Mouse (Mus musculus) ovary, postnatal 10 days (tissue): ENCODE measurements at regions not wholly inside any gene's neighbourhood (a gene's known extent, or its start where the extent isn't known, plus 50 kb on each side); places are given as distances from the start of the nearest gene placed in this dataset.

Experiments
- DNase-seq: peaks from one replicate; pipeline ENCODE4 v3.0.0; 2022; ENCODE audit warnings: low spot score

DNA sequence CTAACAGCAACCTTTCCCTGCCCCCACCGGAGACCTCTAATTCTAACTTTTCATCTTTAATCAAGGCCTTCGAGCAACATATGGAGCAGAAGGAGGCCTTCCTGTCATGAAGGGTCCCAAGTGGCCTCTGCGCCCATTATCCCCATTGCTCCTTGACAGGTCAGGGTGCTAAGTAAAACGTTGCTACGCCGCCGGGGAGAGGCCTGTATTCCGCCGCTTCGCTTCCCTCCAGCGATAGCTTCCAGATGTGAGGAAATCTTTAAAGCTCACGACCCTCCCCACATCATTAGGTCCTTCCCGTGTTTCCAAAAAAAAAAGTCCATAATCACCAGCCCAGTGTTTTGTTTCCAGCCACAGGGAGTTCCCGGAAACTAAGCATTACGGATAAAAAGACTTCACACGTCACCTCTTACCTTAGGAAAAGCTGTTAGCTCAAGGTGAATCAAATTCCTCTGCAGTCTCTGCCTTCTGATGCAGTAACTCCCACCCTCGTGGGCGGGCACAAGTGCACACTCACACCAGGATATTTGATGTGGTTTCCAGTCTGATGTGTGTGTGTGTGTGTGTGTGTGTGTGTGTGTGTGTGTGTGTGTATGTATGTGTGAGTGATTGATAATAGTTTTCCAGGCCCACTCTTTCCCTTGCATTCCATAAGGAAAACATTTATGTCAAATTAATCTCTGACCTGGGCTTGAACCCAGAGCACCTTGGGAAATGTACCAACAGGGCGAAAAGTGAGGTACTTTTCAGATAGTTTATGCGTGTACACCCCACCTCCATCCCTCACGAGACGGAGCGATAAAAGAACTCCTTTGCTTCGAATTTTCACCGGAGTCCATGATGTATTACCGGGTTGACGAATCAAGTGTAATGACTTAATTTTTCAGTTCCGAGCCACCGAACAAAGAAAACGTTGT is 107.5 kb downstream of the Gm45692 start:
- DNase-seq, result no peak

DNA sequence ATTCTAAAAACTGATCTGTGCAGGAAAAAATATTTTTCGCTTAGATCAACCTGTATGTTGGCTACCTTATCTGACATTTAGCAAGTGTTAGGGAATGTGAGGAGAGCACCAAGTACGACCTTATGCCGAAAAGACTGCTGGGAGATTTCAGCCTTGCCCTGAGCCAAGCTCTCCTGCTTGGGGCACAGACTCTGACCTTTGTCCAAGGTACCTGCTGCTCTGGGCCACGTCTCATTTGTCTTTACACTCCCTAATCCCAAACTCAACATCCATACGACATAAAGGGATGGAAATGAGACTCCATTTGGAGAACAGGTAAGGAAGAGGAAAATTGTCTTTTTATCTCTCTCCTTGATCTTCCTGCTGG is 108.2 kb downstream of the Gm45692 start:
- no peak for DNase-seq

DNA sequence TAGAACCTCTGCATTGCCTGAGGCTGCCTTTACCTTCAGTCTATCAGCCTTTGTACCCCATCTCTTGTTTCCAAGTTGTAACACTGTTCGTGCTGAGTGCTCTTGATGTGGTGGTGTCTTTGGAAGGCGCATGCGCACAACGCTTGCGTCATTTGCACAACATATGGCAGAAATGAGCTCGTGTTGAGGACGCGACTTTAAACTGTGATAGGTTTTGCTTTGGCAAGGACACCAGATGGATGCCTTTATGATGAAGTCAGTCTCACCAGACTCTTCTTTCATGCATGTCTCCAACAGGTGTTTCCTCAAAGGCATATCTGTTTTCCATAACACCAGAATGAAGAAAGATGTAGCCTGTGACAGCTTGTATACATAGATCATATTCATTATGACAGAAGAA is 110.2 kb downstream of the Gm45692 start:
- DNase-seq, result no peak

DNA sequence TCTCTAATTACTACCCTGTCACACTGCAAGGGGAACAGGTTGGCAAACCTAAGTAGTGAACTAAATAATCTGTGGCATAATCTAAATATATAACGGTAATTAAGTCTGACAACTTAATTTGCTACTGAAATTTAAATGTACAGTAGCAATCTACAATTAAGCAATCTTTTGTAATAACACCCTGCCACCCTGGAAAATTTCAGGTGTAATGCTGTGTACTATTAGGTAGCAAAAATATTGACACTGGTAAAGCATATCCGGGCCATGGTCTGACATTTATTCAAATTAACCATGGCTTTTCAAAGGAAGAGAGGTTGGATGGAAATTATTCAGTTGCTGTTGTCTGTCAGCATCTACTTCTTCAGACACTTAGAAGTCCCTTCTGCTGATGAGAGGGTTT is 119.7 kb downstream of the Gm45692 start:
- no peak for DNase-seq

DNA sequence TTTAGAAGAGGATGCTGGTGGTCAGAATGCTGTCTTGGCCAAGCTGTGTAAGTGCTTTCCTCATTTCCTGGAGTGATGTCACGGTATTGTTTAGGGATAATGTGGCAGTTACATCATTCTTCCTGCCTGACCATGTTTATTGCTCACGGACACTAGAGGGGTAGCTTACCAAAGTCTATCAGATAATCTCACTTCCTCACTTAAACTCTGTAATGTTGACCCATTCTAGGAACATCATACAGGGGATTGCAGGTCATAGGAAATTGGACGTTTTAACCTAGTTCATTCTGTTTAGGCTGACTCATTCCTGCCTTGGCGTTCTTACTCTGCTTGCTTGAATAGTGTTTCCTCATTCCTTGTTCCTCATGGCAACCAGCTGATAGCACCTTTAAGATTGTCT is 120.3 kb downstream of the Gm45692 start:
- DNase-seq, result no peak

DNA sequence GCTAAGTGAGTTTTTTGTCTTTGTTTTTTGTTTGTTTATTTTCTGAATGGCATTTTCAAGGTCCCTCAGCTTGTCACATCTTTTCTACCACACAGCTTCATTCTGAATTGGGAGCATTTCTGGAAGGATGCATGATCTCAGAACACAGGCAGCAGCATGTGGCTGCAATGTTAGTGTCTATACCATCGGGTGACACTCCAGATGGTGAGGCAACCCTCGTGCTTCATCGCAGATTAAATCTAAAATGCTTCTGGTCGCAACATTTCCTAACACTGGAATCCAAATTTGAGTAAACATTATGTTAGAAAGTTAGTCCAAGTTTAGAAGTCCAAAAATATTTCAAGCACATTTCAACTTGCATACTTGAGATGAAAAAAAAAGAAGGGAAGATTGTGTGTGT is 124.4 kb downstream of the Gm45692 start:
- DNase-seq, result no peak

DNA sequence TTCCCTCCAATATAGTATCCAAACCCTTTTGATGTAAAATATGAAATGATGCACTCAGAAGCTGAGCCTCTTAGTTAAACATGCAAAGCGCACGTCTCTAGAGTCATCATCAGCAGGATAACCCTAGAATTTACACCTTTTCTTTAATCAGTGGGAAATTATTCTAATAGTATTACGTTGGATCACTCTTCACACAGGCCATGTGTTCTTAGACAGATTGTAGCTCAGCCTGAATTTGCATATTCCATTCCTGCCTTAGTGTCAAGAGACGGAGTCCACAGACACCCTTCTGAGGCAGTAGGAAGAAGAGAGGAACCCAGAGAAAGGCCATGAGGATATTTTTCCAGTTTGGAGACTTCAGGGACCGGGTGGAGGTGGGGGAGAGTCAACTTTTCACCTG is 125.0 kb downstream of the Gm45692 start:
- no peak for DNase-seq

DNA sequence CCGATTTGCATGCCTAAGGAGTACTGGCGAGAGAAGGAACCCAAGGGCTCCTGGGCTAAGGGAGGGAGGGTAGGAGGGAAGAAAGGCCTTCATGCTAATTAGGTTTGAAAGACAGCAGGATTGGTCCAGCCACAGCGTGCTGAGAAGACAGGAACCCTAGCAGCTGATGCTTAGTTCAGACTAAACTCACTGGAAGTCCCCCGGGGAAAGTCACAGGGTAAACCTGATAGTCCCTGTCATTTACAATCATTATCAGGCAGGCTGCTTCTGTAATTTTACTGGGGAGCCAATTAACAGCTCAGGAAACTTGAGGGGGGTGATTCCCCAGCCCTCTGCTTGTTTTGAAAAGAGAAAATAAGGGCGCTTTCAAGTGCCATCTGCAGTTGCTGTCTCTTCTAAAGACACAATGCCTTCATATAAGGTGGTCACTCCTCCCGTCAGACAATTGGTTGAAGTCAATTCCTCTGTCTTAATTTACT is 135.9 kb downstream of the Gm45692 start:
- DNase-seq, result no peak

DNA sequence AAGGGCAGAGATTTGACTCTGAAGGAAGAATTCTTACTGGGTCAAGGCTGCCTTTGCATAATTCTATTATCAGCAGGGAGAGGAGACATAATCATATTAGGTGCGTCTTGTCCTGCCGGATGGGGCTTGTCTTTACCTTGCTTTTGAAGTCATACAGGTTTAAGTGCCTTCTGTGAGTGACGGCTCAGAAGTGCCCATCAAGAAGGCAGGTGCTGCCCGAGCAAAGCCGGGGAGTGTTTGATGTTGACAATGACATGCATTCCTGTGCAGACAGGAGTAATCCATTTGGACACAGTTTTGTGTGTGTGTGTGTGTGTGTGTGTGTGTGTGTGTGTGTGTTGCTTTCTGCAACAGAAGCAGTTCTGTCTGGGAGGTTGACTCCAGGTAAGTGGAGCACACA is 141.0 kb downstream of the Gm45692 start:
- DNase-seq, result no peak

DNA sequence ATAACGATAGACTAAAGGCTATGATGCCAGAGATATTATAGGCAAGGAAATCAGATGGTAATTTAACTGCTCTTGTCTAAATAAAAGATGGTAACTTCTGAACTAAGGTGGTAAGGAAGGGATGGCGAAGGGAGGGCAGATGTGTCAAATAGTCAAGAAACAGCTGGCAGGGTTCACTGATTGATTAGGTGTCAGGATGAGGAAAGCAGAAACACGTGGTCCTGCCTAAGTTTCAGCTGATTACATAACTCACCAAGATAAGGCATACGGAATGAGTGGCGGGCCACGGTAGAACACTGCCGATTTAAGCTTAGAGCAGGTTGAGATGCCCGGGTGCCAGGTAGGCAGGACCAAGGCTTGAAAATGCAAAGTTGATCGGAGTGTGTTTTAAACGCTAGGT is 143.2 kb downstream of the Gm45692 start:
- DNase-seq, result no peak

DNA sequence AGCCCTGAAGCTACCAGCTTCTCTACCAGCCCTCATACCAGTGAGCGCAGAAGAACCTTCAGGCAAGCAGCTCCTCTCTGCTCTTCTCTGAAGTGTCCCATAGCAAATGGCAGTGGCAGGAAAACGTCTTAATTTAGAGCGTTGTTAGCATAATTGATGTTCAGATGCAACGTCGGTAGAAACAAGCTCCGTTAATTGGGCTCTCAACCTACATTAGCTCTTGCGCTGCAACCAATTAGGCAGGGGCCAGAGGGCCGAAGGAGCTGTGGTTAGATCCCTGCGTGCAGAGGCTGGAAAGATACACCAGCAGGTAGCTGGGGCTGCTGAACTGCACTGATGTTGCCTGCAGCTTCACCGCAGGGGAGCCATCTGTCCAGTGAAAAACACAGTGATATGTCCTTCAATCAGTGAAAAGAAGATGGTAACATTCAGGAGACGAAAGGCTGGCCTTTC is 145.6 kb downstream of the Gm45692 start:
- no peak for DNase-seq

DNA sequence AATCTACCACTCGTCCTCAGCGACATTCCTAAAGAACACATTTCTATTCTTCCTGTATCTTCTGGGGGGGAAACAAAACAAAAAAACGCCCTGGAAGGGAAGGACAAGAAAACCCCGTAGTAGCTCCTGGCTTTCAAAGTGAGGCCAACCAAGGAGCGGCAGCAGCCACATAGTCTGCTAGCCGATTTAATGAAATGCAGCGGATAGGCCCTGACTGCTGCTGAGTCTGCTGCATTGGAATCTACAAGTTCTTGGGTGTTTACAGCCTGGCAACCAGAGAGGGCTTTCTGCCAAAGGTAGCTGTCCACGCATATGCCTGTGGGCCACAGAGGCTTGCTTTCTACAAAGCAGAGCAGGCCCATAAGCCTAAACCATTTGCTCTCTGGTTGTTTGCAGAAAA is 146.0 kb downstream of the Gm45692 start:
- DNase-seq, result no peak

DNA sequence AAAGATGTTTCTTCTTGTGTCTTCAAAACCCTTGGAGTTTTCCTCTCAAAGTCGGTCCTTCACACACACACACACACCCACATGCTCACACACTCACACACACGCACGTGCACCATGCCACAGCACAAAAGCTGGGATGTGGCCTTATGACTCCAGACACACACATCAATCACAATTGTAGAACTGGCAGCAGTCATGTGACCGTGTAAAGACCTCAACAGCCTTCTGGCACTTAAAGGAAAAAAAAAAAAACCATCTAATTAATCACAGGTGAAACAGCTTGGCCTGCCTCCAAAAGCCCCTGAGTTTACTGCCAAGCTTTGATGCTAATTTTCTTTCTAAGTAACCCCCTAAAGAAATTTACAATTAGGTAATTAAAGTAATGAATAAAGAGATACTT is 147.1 kb downstream of the Gm45692 start:
- DNase-seq, result no peak

DNA sequence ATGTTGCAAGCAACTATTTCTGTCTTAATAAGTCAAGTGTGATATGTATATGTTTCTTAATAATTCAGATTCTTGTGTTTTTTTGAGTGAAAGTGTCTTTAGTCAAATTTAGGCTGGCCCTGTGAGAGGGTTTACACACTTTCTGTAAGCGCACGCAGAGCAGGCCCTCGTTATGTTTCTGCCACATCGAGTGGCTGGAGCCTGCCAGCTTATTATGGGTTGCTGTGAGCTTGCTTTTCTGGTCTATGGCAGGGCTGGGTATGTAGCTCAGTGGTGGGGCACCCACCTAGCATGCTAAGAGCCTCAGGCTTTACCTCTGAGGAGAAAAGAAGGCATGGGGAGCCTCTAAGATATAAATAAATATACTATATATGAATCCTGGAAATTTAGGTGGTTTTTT is 148.2 kb downstream of the Gm45692 start:
- DNase-seq, result no peak

DNA sequence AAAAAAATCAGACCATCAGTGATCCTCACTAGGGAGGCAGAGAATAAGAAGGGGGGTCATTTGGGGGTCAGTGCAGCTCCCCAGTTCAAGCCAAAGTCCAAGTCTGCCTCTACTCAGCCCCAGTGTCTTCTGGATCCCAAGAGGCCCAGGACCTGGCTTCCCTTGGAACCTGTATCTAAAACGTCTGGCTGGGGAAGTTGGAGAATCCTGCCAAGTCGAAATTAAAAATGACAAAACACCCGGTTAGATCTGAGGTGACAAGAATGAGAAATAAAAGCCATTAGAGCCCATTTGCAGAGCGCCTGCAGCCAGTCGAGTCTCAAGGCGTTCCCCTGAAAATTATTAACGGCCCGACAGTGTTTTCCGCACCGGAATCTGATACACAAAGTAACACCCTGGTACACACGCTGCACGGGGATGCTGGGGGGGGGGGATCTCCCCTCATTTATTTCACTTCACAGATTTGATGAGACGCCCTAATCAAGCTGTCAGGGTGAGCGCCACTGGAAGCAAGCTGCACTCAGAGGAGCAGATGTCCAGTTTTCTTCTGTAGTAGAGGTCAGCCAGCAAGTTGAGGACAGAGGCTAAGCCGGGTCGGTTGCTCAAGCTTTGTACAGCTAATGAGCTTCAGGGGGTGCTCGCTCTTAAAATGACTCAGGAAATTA is 149.5 kb downstream of the Gm45692 start:
- DNase-seq, result no peak

DNA sequence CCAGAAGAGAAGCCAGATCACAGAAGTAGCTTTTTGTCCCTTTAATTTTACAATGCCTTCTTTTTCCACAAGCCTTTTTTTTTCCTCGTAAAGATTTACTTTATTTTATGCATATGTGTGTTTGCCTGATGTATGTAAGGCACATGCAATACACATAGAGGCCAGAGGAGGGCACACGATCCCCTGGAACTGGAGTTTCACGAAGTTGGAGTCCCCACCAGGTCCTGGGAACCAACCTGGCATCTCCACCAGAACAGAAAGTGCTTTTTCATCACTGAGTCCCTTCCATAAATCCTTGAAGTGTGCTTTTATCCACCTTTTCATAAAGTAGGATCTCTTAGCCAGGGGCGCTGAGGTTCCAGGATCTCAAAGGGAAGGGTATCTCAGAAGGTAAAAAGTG is 152.8 kb downstream of the Gm45692 start:
- no peak for DNase-seq

DNA sequence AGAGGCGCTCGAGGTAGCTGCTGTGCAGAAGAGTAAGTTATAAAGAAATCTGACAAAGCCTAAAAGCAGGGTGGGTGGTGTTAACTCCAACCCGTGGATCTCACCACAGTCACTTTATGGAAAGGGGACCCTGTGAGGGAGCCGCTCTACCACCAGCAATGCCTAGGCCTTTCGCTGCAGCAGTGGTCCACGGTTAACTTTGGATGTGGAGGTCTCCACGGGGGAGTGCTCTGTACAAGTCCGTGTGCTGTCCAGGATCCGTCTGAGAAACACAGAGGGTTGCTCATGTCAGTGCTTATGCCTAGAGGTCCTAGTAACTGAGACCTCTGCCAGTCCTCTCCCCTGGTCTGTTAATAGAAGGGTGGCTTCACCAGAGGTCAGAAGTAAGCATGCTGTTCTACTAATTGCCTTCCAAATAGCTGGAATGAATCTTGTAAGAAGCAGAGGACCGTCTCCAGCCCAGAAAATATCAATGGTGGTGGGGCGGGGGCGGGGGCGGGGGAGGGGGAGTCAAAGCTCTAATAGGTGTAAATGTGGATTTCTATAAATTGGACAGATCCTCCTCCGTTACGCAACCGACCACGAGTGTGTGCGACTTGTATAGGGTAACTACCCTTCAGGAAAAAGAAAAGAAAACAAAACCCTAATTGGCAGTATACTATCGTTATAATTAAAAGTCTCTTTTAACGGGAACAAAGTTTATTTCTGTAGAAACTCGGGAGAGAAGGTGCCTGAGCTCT is 153.5 kb downstream of the Gm45692 start:
- DNase-seq, result no peak

DNA sequence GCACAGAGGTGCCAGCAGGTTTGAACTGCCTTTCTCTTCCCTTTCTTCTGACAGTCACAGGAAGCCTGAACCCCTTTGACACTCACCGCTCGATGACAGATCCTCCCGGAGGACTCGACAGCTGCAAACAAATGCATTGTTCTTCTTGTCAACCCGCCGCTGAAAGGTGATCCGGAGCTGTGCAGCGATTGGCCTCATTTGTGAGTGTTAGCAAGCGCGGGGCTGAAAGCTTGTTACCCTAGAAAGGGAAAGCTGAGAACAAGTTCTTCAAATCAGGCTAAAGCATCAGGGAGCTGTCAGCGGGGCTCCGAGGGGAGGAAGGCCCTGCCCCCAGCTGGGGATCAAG is 154.1 kb downstream of the Gm45692 start:
- DNase-seq, result no peak

DNA sequence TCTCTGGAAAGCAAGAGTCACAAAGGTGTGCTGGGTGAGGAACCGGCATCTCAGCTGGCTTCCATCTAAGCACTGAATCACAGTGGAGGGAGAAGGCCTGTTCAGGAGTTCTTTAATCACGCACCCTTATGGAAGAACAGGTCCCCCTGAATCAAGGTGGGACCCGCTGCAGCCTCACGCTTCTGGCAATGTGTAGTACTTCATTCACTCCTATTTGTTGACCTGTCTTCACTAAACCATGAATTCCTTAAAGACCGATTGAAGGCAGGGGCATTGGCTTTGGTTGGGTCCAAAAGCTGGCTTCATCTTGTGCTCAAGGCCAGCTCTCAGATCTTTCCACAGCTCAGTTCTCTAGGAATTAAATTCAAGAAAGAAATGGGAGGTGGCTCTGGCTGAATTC is 154.5 kb downstream of the Gm45692 start:
- DNase-seq, result no peak

DNA sequence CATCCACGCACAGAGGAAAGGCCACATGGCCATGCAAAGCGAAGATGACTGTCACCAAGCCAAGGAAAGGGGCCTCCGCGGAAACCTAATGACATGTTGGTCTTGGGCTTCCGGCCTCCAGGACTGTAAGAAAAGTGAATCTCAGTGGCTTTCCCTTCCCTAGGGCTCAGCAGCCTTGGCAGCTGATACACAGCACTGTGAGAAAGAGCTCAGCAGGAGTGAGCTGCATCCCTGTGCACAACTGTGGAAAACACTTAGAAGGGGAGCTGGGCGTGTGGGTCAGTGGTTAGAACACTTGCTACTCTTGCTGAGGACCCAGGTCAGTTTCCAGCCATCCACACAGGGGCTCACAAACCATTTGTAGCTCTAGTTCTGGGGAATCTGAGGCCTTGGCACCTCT is 155.1 kb downstream of the Gm45692 start:
- DNase-seq, result no peak

DNA sequence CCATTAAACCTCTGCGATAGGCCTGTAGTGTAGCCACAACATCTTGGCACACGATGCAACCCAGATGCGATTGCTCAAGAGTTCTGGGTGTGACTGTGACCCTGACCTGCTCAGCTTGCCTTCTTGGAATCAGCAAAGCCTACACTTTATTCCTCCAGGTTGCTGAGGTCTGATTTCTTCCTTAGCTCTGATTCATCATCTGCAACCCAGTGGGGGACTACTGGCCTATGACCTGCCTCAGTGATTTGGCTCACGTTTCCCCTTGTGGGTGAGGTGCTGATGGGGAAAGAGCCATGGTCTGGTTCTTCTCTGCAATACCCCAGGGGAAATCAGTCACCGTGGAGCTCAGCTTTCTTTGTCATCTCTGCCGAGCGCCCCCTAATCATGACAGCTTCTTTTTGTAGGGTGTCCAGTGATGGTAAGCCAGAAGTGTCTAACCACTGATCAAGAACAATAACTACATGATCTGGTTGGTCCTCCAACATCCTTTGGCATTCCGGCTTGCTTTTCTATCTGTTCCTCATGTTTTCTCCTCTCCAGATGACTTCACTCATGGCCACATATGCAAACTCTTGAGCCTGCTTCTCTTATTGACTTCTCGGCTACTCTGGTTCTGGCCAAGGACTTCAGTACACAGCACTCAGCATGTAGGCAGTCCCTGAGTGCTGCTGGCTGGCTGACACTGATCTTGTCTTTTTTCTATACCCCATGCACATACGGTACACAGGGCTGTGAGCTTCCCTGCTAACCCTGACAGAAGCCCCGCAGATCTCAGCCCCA is 163.0 kb downstream of the Gm45692 start:
- DNase-seq, result no peak

DNA sequence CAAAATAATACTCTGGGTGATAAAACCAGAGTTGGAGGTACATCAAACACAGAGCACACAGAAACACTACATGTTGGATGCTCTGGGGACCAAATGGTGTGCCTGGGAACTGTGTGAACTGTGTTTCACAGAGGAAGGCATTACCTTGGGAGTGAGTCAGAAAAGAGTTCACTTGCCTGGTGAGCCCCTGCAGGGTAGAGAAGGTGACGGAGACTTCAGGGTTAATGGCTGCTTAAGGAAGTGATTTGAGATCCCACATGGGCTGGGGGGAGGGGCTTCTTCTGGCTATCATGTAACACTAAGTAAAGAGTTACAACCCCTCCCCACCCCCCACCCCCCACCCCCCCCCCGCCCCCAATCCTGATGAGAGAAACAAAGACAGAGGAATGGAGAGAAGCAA is 164.6 kb downstream of the Gm45692 start:
- no peak for DNase-seq
